Mouse (Mus musculus): ENCODE measurements around the gene Lpar6. TPM values are rescaled to one million over a fixed set of nuclear protein-coding genes. Genes with fewer than 3 reads are reported as not detected.

Gene Lpar6
- polyA plus RNA-seq, 1 experiment from 2014 or later: 18.1 TPM

DNA sequence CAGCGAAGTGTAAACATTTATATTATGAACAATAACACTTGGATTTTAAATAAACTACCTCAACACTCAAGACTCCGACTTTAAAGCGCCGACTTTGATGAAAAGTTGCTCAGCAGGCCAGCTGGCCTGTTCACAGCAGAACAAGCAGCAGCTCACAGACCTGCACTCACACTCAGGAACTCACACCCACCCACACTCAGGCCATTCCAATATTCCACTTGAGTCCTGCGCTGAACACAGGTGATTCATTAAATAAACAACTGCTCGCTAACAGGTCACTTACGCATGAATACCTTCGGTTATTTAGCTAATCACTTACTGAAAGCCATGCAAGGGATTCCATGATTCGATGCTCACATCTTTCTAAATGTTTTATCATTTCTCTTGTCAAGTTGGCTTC, 24.5 kb downstream of the Lpar6 start:
- Histone ChIP-seq H3K4me3 (no peak overlapping the region), H3K27ac (replicated peaks) (no peak overlapping the region), H3K27me3 (replicated peaks; ENCODE audit: low read depth, poor library complexity, severe bottlenecking) (no peaks in the 10 kb centered on the region), H3K36me3 (replicated peaks) (peaks cover 26% of the 10 kb centered on the region), H3K9me3 (peaks cover 12% of the 10 kb centered on the region), H3K4me1 (0 out of 2 replicates have a peak, but pooled peaks cover 3% of the 10 kb centered on the region)
- WGBS: 94% methylated on average over 9 of the region's 9 CpGs
- DNase-seq (ENCODE audit: low spot score): no peak

DNA sequence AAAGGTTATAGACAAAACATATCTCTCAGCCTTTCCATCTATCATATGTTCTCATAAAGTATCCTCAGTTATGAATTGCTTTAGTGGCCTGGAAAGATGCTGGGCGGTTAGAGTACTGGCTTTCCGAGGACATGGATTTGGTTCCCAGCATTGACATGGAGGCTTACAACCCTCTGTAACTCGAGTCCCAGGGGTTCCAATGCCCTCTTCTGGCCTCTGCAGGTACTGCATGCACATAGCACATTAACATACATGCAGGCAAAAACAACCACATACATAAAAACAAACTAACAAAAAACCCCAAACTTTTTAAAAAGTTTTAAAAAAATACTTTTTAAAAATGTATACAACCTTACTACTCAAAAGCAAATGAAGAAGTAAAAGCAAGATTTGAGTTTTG, 28.5 kb downstream of the Lpar6 start:
- Histone ChIP-seq H3K27me3 (replicated peaks; ENCODE audit: low read depth, poor library complexity, severe bottlenecking) (no peaks in the 10 kb centered on the region), H3K36me3 (replicated peaks) (peaks cover 26% of the 10 kb centered on the region), H3K9me3 (peaks cover 12% of the 10 kb centered on the region), H3K4me3 (no peak overlapping the region), H3K4me1 (no peaks in the 10 kb centered on the region), H3K27ac (replicated peaks) (no peak overlapping the region)
- DNase-seq (ENCODE audit: low spot score): no peak
- 85% methylated on average over 3 of the region's 3 CpGs for WGBS

DNA sequence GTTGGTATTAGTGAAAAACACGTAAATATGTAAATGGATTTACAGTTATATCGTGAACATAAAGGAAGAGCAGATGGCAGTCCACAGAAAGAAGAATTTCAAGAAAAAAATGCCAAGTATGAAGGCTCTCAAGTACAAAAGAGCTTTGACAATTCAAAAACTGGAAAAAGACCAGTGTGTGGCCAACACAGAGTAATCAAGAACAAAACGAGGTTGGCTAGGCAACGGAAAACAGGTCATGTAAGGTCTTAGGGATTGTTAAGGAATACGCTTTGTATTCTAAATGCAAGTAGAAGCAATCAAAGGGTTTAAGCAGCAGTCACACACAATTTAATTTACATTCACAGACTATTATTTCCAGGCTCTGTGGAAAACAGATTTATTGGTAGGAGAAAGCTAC, 34.1 kb downstream of the Lpar6 start:
- no peak overlapping the region for H3K4me3 ChIP-seq
- WGBS: 71% methylated on average over 5 of the region's 5 CpGs

DNA sequence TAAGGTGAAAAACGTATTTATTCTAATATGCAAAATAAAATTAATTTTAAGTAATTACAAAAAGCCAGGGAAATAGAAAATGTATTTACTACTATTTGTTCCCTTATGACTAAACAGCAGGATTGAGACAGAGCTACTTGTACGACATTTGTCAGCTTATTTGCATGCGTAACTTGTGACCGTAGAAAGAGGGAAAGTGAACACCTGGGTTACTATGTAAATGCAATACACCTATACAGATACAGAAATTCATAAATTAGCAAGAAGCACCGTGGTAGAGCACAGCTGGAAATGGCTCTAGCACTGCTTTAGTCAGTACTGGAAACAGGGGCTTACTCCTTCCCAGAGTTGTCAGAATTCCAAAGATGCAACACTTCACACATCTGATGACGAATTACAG, 41.4 kb downstream of the Lpar6 start:
- no peaks in the 10 kb centered on the region for H3K9me3 ChIP-seq
- WGBS: 87% methylated on average over 6 of the region's 6 CpGs
- DNase-seq (ENCODE audit: low spot score): no peak
- H3K36me3 ChIP-seq (replicated peaks): 0 out of 2 replicates have a peak, but pooled peaks cover 2% of the 10 kb centered on the region
- no peaks in the 10 kb centered on the region for H3K27me3 ChIP-seq (replicated peaks; ENCODE audit: low read depth, poor library complexity, severe bottlenecking)
- no peak overlapping the region for H3K27ac ChIP-seq (replicated peaks)
- no peaks in the 10 kb centered on the region for H3K4me1 ChIP-seq
- no peak overlapping the region for H3K4me3 ChIP-seq

More for the DNA sequence above, 34.1 kb downstream of the Lpar6 start:
- no peaks in the 10 kb centered on the region for H3K4me1 ChIP-seq
- no peaks in the 10 kb centered on the region for H3K9me3 ChIP-seq
- no peaks in the 10 kb centered on the region for H3K36me3 ChIP-seq (replicated peaks)
- no peak for DNase-seq (ENCODE audit: low spot score)
- no peak overlapping the region for H3K27ac ChIP-seq (replicated peaks)
- H3K27me3 ChIP-seq (replicated peaks; ENCODE audit: low read depth, poor library complexity, severe bottlenecking): no peaks in the 10 kb centered on the region

DNA sequence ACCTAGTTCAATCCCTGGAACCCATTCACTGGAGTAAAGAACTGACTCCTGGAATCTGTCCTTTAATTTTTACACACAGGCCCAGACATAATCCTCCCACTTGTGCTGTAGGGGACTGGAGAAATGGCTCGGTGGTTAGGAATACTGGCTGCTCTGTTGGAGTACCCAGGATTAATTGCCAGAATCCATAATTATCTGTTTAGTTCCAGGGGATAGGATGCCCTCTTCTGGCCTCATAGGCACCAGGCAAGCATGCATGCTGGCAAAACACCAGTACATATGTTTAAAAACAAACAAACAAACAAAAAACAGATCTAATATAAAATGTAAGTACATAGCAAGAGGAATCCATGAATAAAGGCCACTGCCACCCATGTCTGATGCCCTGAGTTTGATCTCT, 43.3 kb downstream of the Lpar6 start:
- no peak for DNase-seq (ENCODE audit: low spot score)
- WGBS: 16% methylated on average over 1 of the region's 1 CpGs

DNA sequence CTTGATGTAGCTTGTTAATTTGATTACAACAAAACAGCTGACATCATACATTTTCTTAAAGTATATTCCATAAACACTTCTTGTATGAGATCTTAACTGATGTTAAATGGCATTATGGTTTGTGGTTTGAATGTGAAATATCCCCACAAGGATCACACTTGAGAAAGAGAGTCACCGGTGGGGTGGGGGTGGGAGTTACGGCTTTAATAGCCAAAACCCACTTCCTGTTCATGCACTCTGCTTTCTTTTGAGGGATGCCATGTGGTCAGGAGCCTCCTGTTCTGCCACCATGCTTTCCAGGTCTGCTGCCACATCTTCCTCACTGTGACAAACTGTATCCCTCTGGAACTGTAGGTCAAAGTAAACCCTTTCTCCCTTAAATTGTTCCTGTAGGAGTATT, 52.2 kb downstream of the Lpar6 start:
- WGBS: 91% methylated on average over 2 of the region's 2 CpGs
- Histone ChIP-seq H3K4me1 (no peaks in the 10 kb centered on the region), H3K4me3 (no peak overlapping the region), H3K27me3 (replicated peaks; ENCODE audit: low read depth, poor library complexity, severe bottlenecking) (no peaks in the 10 kb centered on the region), H3K27ac (replicated peaks) (no peak overlapping the region), H3K36me3 (replicated peaks) (peaks cover 5% of the 10 kb centered on the region; the same call in 1 of the 2 replicates), H3K9me3 (no peaks in the 10 kb centered on the region)
- DNase-seq (ENCODE audit: low spot score): no peak

More for the DNA sequence above, 43.3 kb downstream of the Lpar6 start:
- H3K4me1 ChIP-seq: no peaks in the 10 kb centered on the region
- peaks cover 10% of the 10 kb centered on the region; the same call in 1 of the 2 replicates for H3K36me3 ChIP-seq (replicated peaks)
- H3K4me3 ChIP-seq: no peak overlapping the region
- H3K27ac ChIP-seq (replicated peaks): no peak overlapping the region
- H3K9me3 ChIP-seq: no peaks in the 10 kb centered on the region
- H3K27me3 ChIP-seq (replicated peaks; ENCODE audit: low read depth, poor library complexity, severe bottlenecking): no peaks in the 10 kb centered on the region

DNA sequence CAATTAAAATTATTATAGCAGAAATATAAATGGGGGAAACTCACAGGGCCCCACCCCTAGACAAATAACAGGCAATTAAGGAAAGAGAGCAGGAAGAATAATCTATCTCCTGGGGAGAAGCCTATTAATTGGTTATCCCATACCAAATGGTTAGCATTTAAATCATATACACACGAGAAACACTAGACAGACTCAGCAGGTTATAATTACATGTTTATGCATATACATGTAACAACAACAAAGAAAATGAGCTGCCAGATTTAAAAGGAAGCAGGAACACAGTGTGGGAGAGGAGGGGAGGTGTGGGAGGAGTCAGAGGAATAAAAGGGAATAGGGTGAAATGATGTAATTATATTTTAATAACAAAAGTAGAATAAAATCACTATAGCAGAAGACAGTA, 54.7 kb downstream of the Lpar6 start:
- WGBS: 81% methylated on average over 1 of the region's 1 CpGs

More for the DNA sequence above, 54.7 kb downstream of the Lpar6 start:
- H3K9me3 ChIP-seq: no peaks in the 10 kb centered on the region
- no peak for DNase-seq (ENCODE audit: low spot score)
- no peak overlapping the region for H3K4me3 ChIP-seq
- H3K27ac ChIP-seq (replicated peaks): no peak overlapping the region
- H3K36me3 ChIP-seq (replicated peaks): peaks cover 3% of the 10 kb centered on the region; the same call in 1 of the 2 replicates
- no peaks in the 10 kb centered on the region for H3K4me1 ChIP-seq
- no peaks in the 10 kb centered on the region for H3K27me3 ChIP-seq (replicated peaks; ENCODE audit: low read depth, poor library complexity, severe bottlenecking)

MicroRNA genes within 50 kb of the gene (microRNA counts, 519-probe panel; counts per million panel counts)
- microRNA mmu-miR-687: 188 counts per million, percentile 57 among the panel's probes with 10 or more counts

Small RNA genes within 50 kb of the gene (microRNA-seq; reads per million reads assigned to microRNA genes)
- gene Mir687: not detected

Other genes with a start within 250 kb of the Lpar6 start
- not detected in 2 replicates for gene Cysltr2, start 188.8 kb upstream of the Lpar6 start, polyA plus RNA-seq (2016; fragmentation: Nextera tagmentation; extraction: Ambion mirVana)
- gene Rcbtb2, start 114.9 kb upstream of the Lpar6 start, polyA plus RNA-seq (2016; fragmentation: Nextera tagmentation; extraction: Ambion mirVana): 171 and 180 TPM in 2 replicates
- gene Rb1, start 87.9 kb downstream of the Lpar6 start, polyA plus RNA-seq (2016; fragmentation: Nextera tagmentation; extraction: Ambion mirVana): 24.4 and 29.3 TPM in 2 replicates
- gene Itm2b, start 147.4 kb downstream of the Lpar6 start, polyA plus RNA-seq (2016; fragmentation: Nextera tagmentation; extraction: Ambion mirVana): 197 and 226 TPM in 2 replicates

Data from embryonic facial prominence, embryonic 10.5 days (tissue).